Comparison of ENCODE assay signal across 16 mouse cellular contexts in genomic region chr4:32385623-32386022, GRCm38 (mm10).
"Had no signal": no experiment of that assay in that cellular context is flagged by ENCODE, and none has a peak within 500 bp of the region (broad histone marks: within the 10 kb centered on the region; RNA-seq: fewer than 3 reads in every experiment).

No protein-coding gene starts in this region.

- H3K9me3 ChIP-seq: liver, embryonic 12.5 days; midbrain, embryonic 10.5 days; midbrain, embryonic 12.5 days; neural tube, embryonic 13.5 days; neural tube, embryonic 15.5 days; stomach, embryonic 15.5 days had no signal

- H3K27me3 ChIP-seq: liver, embryonic 12.5 days; midbrain, embryonic 12.5 days; neural tube, embryonic 13.5 days; neural tube, embryonic 15.5 days; stomach, embryonic 15.5 days had no signal

- H3K4me3 ChIP-seq: liver, embryonic 12.5 days; midbrain, embryonic 10.5 days; midbrain, embryonic 12.5 days; myocyte; neural tube, embryonic 13.5 days; neural tube, embryonic 15.5 days; stomach, embryonic 15.5 days had no signal

- H3K27ac ChIP-seq: liver, embryonic 12.5 days; liver, embryonic 14.5 days; midbrain, embryonic 10.5 days; midbrain, embryonic 12.5 days; neural tube, embryonic 13.5 days; neural tube, embryonic 15.5 days; stomach, embryonic 15.5 days; stomach, postnatal 0 days had no signal

- H3K4me2 ChIP-seq: liver, embryonic 12.5 days; midbrain, embryonic 12.5 days; neural tube, embryonic 13.5 days; neural tube, embryonic 15.5 days; stomach, embryonic 15.5 days had no signal

- ATAC-seq: liver, embryonic 12.5 days; midbrain, embryonic 16.5 days had no signal

- DNase-seq: lung, adult 2 months; midbrain, embryonic 14.5 days; right cerebral cortex, postnatal 14 days; thymus, adult 2 months; thymus, postnatal 25 days; thymus, postnatal 4 days had no signal

- H3K36me3 ChIP-seq: liver, embryonic 12.5 days; midbrain, embryonic 12.5 days; neural tube, embryonic 13.5 days; neural tube, embryonic 15.5 days; stomach, embryonic 15.5 days had no signal

- H3K9ac ChIP-seq: liver, embryonic 12.5 days; liver, embryonic 14.5 days; midbrain, embryonic 12.5 days; neural tube, embryonic 13.5 days; neural tube, embryonic 15.5 days; stomach, embryonic 15.5 days had no signal
